In genomic region chr7:99590064-99590463, GRCm38 (mm10) we compare ENCODE assay signal across 9 mouse cellular contexts. TPM values are rescaled to one million over a fixed set of nuclear protein-coding genes. Genes with fewer than 3 reads are reported as not detected.
DNase-seq lines count a peak whose midpoint lies in the region; ATAC-seq lines count a peak whose summit lies in the region.
"Had no signal": no experiment of that assay in that cellular context is flagged by ENCODE, and none has a peak within 500 bp of the region (broad histone marks: within the 10 kb centered on the region; RNA-seq: fewer than 3 reads in every experiment).

No protein-coding gene starts in this region.

- no peaks in the 10 kb centered on the region for H3K27me3 ChIP-seq in embryonic facial prominence, embryonic 10.5 days (replicated peaks; ENCODE audit: low read depth, poor library complexity, severe bottlenecking)
- H3K27me3 ChIP-seq: heart, embryonic 13.5 days had no signal

- peak; percentile 53; the same call in 1 of the 2 replicates for ATAC-seq in megakaryocyte, adult 5-6 weeks (ENCODE audit: poor library complexity, severe bottlenecking)

- peak; percentile 61 to 64 for DNase-seq in CD8-positive naive resting alpha-beta T cell, adult 2 months (ENCODE audit: low read depth in 2 of 2, low spot score in 2 of 2)
- DNase-seq in adrenal gland, postnatal 25 days, result peak; percentile 73
- peak; percentile 71 for DNase-seq in embryonic facial prominence, embryonic 10.5 days (ENCODE audit: low spot score)
- peak; percentile 80 for DNase-seq in heart, postnatal 4 days
- peak; percentile 49 to 79 for DNase-seq in layer of hippocampus, postnatal 25 days (ENCODE audit: extremely low spot score in 1 of 2, low spot score in 1 of 2)
- peak; percentile 77 to 85 for DNase-seq in right cerebral cortex, postnatal 10 days (ENCODE audit: low spot score in 2 of 2)
- DNase-seq in urinary bladder, postnatal 36 days (ENCODE audit: low spot score in 2 of 2), result peak; percentile 49 to 57

- WGBS in embryonic facial prominence, embryonic 10.5 days, result 18% methylated on average over 3 of the region's 3 CpGs

- H3K27ac ChIP-seq in embryonic facial prominence, embryonic 10.5 days (replicated peaks), result no peak overlapping the region
- H3K27ac ChIP-seq: heart, embryonic 13.5 days had no signal

- H3K4me1 ChIP-seq in embryonic facial prominence, embryonic 10.5 days, result peaks cover 25% of the 10 kb centered on the region; the same call in 1 of the 2 replicates

- H3K4me3 ChIP-seq in embryonic facial prominence, embryonic 10.5 days, result no peak overlapping the region
- H3K4me3 ChIP-seq: heart, embryonic 13.5 days had no signal

- no peaks in the 10 kb centered on the region for H3K9me3 ChIP-seq in embryonic facial prominence, embryonic 10.5 days
- H3K9me3 ChIP-seq: heart, embryonic 13.5 days had no signal

- peaks cover 66% of the 10 kb centered on the region for H3K36me3 ChIP-seq in embryonic facial prominence, embryonic 10.5 days (replicated peaks)

RNA-seq across cellular contexts. Expression of gene Tpbgl, which starts 36.8 kb away (rescaled TPM):
- total RNA-seq in adrenal gland, postnatal 25 days (2021), result 16.6 and 23.2 TPM in 2 replicates
- 0.55 and 0.60 TPM in 2 replicates for polyA plus RNA-seq in embryonic facial prominence, embryonic 10.5 days (2016; fragmentation: Nextera tagmentation; extraction: Ambion mirVana)
- total RNA-seq in heart, postnatal 4 days (2021), result 1 to 10 TPM; 3.4 to 4.7 TPM
- total RNA-seq in layer of hippocampus, postnatal 25 days (2021), result 1 to 10 TPM; 6.1 TPM
- 0.27 TPM in 1 of 2 replicates, not detected in the other for total RNA-seq in megakaryocyte, adult 5-6 weeks (2015)
- 0.07 TPM in 1 of 2 replicates, not detected in the other for total RNA-seq in megakaryocyte, adult 5-6 weeks (2017)

RNA-seq across cellular contexts. Expression of gene Arrb1, which starts 54.8 kb away (rescaled TPM):
- total RNA-seq in adrenal gland, postnatal 25 days (2021), result 43.9 and 69.0 TPM in 2 replicates
- 12.6 and 13.7 TPM in 2 replicates for polyA plus RNA-seq in embryonic facial prominence, embryonic 10.5 days (2016; fragmentation: Nextera tagmentation; extraction: Ambion mirVana)
- total RNA-seq in heart, postnatal 4 days (2021), result 10 to 100 TPM; 31.0 to 32.5 TPM
- 100 to 1,000 TPM; 135 to 152 TPM for total RNA-seq in layer of hippocampus, postnatal 25 days (2021)
- 41.1 and 43.8 TPM in 2 replicates for total RNA-seq in megakaryocyte, adult 5-6 weeks (2015)
- 91.7 and 96.9 TPM in 2 replicates for total RNA-seq in megakaryocyte, adult 5-6 weeks (2017)
